Mouse (Mus musculus): ENCODE measurements at regions not wholly inside any gene's neighbourhood (a gene's known extent, or its start where the extent isn't known, plus 50 kb on each side); places are given as distances from the start of the nearest gene placed in this dataset.

DNA sequence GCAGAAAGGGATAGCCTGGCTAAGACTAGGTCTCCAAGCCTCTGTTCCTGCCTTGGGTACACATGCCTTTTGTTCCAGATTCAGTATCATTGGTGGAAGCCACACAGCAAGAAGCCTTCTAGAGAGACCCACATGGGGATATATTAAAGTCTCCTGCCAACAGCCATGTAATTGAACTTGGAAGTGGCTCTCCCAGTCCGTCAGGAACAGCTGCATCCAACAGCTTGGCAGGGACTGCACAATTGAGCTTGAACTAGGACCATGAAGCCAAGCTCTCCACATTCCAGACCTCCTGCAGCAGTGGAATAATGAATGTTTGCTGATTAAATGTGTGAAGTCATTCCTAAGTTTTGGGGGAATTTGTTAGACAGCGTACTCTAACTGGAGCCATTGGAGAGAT is 94.5 kb downstream of the Gpr139 start:
- peak; percentile 35 to 37 for DNase-seq
- intact Hi-C loops (cut with DNase I) = no loop called here

DNA sequence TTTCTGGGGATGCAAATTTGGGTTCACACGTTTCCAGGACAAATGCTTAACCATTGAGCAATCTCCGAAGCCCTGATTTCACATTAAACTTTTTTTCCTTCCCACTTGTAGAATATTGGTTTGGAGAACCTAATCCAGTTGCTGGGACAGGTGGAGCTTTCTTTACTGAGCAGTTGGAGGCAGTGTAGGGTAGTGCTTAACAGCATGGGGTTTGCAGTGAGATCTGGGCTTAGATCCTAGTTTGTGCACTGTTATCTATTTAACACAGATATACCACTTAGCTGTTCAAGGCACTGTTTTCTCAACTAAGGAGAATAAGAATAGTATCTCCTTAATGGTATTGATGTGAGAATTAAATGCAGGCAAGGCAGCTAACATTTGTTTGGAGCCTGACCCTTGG is 93.5 kb upstream of the Gprc5b start:
- DNase-seq = no peak
- intact Hi-C loops (cut with DNase I) = no loop called here

DNA sequence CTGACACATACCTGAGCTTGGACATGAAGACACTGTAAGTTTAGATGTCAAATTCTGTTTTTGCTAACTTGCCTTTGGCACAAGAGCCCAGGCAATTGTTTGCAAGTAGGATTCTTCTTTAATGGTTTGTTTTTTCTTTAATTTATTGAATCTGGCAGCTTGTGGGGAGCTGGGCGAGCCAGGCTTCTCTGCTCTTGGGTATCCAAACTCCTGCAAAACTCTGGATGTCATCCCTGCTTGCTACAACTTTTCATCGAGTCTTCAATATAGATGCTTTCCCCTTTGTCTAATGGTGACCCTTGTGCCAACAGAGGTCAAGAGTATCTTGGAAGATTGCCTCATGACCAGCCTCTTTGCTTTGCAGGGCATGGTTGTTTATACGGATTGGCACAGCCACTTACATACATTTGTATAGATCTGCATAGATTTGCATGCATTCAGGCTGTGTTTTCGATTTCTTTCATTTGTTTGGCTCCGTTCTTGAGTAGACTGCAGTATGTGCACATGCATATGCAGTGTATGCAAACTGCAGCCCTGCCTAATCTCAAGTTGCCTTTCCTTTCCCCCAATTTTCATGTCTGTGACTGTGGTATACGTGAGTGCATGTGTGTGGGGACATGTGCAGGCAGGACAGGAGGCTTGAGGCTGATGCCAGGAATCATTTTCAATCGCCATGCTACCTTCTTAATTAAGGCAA is 92.9 kb upstream of the Gprc5b start:
- no peak for DNase-seq

DNA sequence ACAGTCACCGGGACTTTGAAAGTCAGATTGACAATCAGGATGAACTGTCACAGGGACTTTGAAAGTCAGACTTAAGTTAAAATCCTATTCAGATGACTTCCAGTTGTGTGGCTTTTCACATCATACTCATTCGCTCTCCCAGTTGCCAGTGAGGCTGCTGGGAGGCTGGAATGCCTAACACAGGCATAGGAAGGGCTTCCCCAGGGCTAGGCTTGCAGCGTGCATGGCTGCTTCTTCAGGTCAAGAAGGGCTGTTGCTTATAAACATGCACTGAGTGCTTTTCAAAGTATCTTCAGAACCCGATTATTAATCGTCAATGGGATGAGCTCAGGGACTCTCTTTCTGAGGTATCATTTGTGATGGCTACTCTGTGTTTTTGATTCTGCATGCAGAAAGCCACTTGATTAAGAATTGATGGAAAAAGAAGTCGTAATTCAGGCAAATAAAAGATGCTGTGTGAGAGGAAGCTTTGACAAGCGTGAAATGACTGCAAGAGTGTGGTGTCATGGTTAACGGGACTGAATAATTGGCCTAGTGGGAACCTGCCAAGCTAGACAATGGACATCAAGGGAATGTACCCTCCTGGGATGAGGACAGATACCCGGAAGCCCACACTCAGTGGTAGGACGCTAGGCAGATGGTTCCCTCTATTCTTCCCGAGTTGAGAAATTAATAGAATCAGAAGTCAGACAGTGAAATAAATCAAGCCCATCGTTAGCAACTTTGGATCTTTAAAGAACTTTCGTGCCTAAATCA is 90.9 kb upstream of the Gprc5b start:
- intact Hi-C loops (cut with DNase I) = no loop called here
- no peak for DNase-seq

More for the DNA sequence above, 92.9 kb upstream of the Gprc5b start:
- intact Hi-C loops (cut with DNase I) = no loop called here

DNA sequence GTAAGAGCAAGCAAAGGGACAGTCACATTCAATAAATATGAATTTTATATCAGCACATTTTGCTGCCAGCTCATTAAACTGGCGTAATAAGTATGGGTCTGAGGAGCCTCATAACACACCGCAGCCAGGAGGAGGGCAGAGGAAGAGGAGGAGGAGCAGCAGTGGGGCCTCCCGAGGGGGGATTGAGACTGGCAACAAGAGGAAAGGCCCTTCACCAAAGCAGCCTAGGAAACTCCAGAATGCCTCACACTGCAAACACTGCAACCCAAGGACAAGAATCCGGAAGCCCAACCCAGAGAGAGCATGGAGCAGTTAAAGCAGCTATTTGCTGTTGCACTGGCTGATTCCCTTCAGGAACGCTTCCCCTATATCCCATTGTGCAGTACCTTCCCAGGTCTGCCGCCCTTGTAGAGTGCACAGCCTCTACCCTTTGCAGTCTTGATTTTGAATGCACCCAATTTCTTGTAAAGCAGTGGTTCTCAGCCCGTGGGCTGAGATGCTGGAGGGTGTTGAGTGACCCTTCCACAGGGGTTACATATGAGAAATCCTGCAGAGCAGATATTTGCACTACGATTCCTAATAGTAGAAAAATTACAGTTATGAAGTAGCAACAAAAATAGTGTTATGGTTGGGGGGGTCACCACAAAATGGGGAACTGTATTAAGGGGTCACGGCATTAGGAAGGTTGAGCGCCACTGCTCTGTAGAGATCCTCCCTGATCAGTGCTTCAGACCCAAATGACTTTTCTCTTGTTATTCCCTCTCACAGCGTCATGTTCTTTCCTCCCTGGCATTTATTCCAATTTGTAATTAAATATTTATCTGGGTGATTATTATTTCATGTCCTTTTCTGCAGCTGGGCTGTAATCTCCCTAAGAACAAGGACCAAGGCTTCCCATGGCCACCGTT is 82.0 kb upstream of the Gprc5b start:
- intact Hi-C loops (cut with DNase I) = loop anchor here (5.0 kb wide), 1 partner anchor 35 kb away; no protein-coding TSS in a partner anchor

DNA sequence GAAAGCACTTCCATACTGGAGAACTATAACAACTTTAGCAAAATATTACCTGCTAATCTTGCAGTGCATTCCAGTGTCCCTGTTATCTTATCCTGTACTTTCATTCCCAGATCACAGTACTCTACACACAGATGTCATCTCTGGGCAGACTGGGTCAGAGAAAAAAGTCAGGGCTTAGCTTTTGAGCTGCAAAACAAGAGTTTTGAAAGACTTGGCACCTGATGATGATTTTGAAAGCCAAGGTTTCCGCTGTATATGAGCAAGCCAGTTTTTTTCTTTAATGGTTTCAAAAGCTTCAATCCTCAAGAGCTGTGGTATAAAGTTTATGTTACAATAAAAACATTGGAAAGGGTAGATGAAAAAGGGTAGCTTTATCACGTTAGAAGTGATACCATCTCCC is 71.0 kb upstream of the Gprc5b start:
- intact Hi-C loops (cut with DNase I) = no loop called here
- DNase-seq = no peak

More for the DNA sequence above, 82.0 kb upstream of the Gprc5b start:
- DNase-seq = peak in 1 of 2 experiments; percentile 12

All from heart, postnatal 10 days (tissue).